In genomic region chr9:71614643-71615042, GRCm38 (mm10) we compare ENCODE assay signal across 8 mouse cellular contexts. TPM values are rescaled to one million over a fixed set of nuclear protein-coding genes. Genes with fewer than 3 reads are reported as not detected.
DNase-seq lines count a peak whose midpoint lies in the region; ATAC-seq and TF ChIP-seq lines count a peak whose summit lies in the region.

No protein-coding gene starts in this region.

- no peak overlapping the region for H3K4me3 ChIP-seq in gastrocnemius, adult 2 months
- no peak overlapping the region for H3K4me3 ChIP-seq in midbrain, postnatal 0 days (ENCODE audit: low read depth, low read length)
- H3K4me3 ChIP-seq in midbrain, embryonic 11.5 days (ENCODE audit: low read depth, low read length) = no peak overlapping the region
- no peak overlapping the region for H3K4me3 ChIP-seq in testis, adult 2 months (ENCODE audit: control insufficient read depth, low read depth, low read length)

- no peak overlapping the region for H3K4me2 ChIP-seq in midbrain, postnatal 0 days (ENCODE audit: low read depth, low read length, poor library complexity, severe bottlenecking)
- H3K4me2 ChIP-seq in midbrain, embryonic 11.5 days = no peak overlapping the region

- intact Hi-C loops in gastrocnemius, adult 2 months (cut with DNase I) = no loop called here

- H3K27ac ChIP-seq in gastrocnemius, adult 2 months = no peak overlapping the region
- H3K27ac ChIP-seq in midbrain, postnatal 0 days (ENCODE audit: low read depth, low read length) = no peak overlapping the region
- no peak overlapping the region for H3K27ac ChIP-seq in midbrain, embryonic 11.5 days (ENCODE audit: low read depth, low read length)
- H3K27ac ChIP-seq in testis, adult 2 months (ENCODE audit: control insufficient read depth, insufficient read depth, low read depth, low read length) = no peak overlapping the region

- no peaks in the 10 kb centered on the region for H3K4me1 ChIP-seq in midbrain, postnatal 0 days (ENCODE audit: insufficient read depth, low read length)
- H3K4me1 ChIP-seq in midbrain, embryonic 11.5 days (ENCODE audit: control insufficient read depth, insufficient read depth, low read length) = no peaks in the 10 kb centered on the region
- no peaks in the 10 kb centered on the region for H3K4me1 ChIP-seq in testis, adult 2 months (ENCODE audit: control insufficient read depth, insufficient read depth, low read length)

- no peak for ATAC-seq in midbrain, postnatal 0 days (ENCODE audit: low FRiP score)
- no peak for ATAC-seq in midbrain, embryonic 11.5 days (ENCODE audit: low FRiP score)
- ATAC-seq in megakaryocyte, adult 5-6 weeks (ENCODE audit: poor library complexity, severe bottlenecking) = no peak

- WGBS in midbrain, postnatal 0 days = 39% methylated on average over 2 of the region's 2 CpGs
- 29% methylated on average over 2 of the region's 2 CpGs for WGBS in midbrain, embryonic 11.5 days

- TF ChIP-seq CTCF in gastrocnemius, adult 2 months (IDR thresholded peaks at IDR 0.05) = peak; percentile 78
- TF ChIP-seq CTCF in midbrain, postnatal 0 days (IDR thresholded peaks at IDR 0.05) = peak; percentile 75
- TF ChIP-seq CTCF in testis, adult 2 months (IDR thresholded peaks at IDR 0.05; ENCODE audit: control insufficient read depth, insufficient read depth, insufficient replicate concordance, low read depth, low read length) = peak; percentile 87; the same call in 1 of the 2 replicates

- no peaks in the 10 kb centered on the region for H3K36me3 ChIP-seq in midbrain, postnatal 0 days (ENCODE audit: insufficient read depth, low read length)
- no peaks in the 10 kb centered on the region for H3K36me3 ChIP-seq in midbrain, embryonic 11.5 days (ENCODE audit: control insufficient read depth, insufficient read depth, low read length)
- H3K36me3 ChIP-seq in testis, adult 2 months (ENCODE audit: control insufficient read depth, insufficient read depth, low read length) = no peaks in the 10 kb centered on the region

- DNase-seq in gastrocnemius, adult 2 months = peak; percentile 51
- DNase-seq in gastrocnemius, postnatal 25 days = no peak
- DNase-seq in midbrain, postnatal 0 days (ENCODE audit: low spot score) = peak; percentile 18
- DNase-seq in midbrain, embryonic 11.5 days (ENCODE audit: low spot score, missing footprints) = no peak
- peak; percentile 78 for DNase-seq in adrenal gland, postnatal 14 days
- DNase-seq in heart, postnatal 4 days = peak; percentile 82

- no peak overlapping the region for H3K9ac ChIP-seq in midbrain, postnatal 0 days (replicated peaks; ENCODE audit: low read length, poor library complexity, severe bottlenecking)
- no peak overlapping the region for H3K9ac ChIP-seq in midbrain, embryonic 11.5 days (ENCODE audit: low read length)

- no peaks in the 10 kb centered on the region for H3K27me3 ChIP-seq in midbrain, postnatal 0 days (ENCODE audit: insufficient read depth, low read length)
- no peaks in the 10 kb centered on the region for H3K27me3 ChIP-seq in midbrain, embryonic 11.5 days (ENCODE audit: control insufficient read depth, insufficient read depth, low read length)
- H3K27me3 ChIP-seq in testis, adult 2 months (ENCODE audit: control insufficient read depth, insufficient read depth, low read length) = no peaks in the 10 kb centered on the region

- no peaks in the 10 kb centered on the region for H3K9me3 ChIP-seq in midbrain, postnatal 0 days (ENCODE audit: low read length)
- no peaks in the 10 kb centered on the region for H3K9me3 ChIP-seq in midbrain, embryonic 11.5 days (ENCODE audit: control insufficient read depth, low read length)

- TF ChIP-seq POLR2A in testis, adult 2 months (IDR thresholded peaks at IDR 0.05; ENCODE audit: control insufficient read depth, low read depth, low read length) = no peak

RNA-seq across cellular contexts. Expression of gene Myzap, which starts 22.5 kb away (rescaled TPM):
- total RNA-seq in gastrocnemius, adult 2 months (2021) = 1 to 10 TPM; 3.7 to 5.1 TPM
- 1 to 10 TPM; 4.8 to 5.9 TPM for total RNA-seq in gastrocnemius, postnatal 25 days (2021)
- total RNA-seq in midbrain, postnatal 0 days (2014; rRNA removed) = 0.99 and 1.4 TPM in 2 replicates
- polyA plus RNA-seq in midbrain, postnatal 0 days (2015; fragmentation: Nextera tagmentation; extraction: Ambion mirVana) = 1.9 and 2.1 TPM in 2 replicates
- 4.5 and 6.9 TPM in 2 replicates for polyA plus RNA-seq in midbrain, embryonic 11.5 days (2014; fragmentation: Nextera tagmentation; extraction: Ambion mirVana)
- total RNA-seq in adrenal gland, postnatal 14 days (2021) = 9.4 and 15.2 TPM in 2 replicates
- total RNA-seq in heart, postnatal 4 days (2021) = 100 to 1,000 TPM; 261 to 277 TPM
- 2.7 and 4.1 TPM in 2 replicates for polyA plus RNA-seq in testis, adult 2 months (2012; rRNA removed)
- total RNA-seq in megakaryocyte, adult 5-6 weeks (2015) = 0.27 TPM in 1 of 2 replicates, not detected in the other
- total RNA-seq in megakaryocyte, adult 5-6 weeks (2017) = 0.51 TPM in 1 of 2 replicates, not detected in the other

Comparison
In these comparisons a context has a peak if more than half of its experiments do, and no peak if none do; other contexts are left out.
1. DNase-seq: peak in gastrocnemius, adult 2 months (single experiment), midbrain, postnatal 0 days (single experiment), adrenal gland, postnatal 14 days (single experiment) and heart, postnatal 4 days (single experiment); none in gastrocnemius, postnatal 25 days (single experiment) and midbrain, embryonic 11.5 days (single experiment).
2. RNA of gene Myzap, which starts 22.5 kb away (total RNA-seq): 261 to 277 TPM in heart, postnatal 4 days; 9.4 to 15.2 TPM in adrenal gland, postnatal 14 days, 4.8 to 5.9 TPM in gastrocnemius, postnatal 25 days, 3.7 to 5.1 TPM in gastrocnemius, adult 2 months, 0.99 to 1.4 TPM in midbrain, postnatal 0 days and 0.27 to 0.51 TPM in megakaryocyte, adult 5-6 weeks; every median in the first group is over 10 times any median in the second.
3. Peak in every context shown above with its lines, with median percentiles within 50 percentile points of each other: CTCF ChIP-seq.